Mouse (Mus musculus): Measurements from ENCODE around the gene Gm29797.
A peak's percentile ranks its signal among the peaks of the same experiment; 100 is the strongest.

The Gm29797 gene

DNA sequence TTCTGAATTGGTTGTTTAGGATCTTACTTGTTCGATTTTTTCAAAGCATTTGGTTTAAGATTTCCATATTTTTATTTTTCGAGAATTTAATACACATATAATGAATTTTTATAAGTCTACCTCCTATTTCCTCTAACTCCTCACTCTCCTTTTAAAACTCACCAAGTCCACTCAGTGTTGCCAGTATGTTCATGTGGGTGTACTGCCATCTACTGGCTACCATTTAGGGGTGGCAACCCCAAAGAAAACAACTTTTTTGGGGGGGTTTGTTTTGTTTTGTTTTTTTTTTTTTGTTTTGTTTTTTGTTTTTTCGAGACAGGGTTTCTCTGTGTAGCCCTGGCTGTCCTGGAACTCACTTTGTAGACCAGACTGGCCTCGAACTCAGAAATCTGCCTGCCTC, 49.8 kb downstream of the Gm29797 start:
- peak; percentile 23 to 53 for DNase-seq

Data from kidney, postnatal 36 days (tissue).